Mouse (Mus musculus) erythroblast, embryonic 14.5 days (primary cell): ENCODE results near the gene Ntrk2.

Source experiments
- GATA1 ChIP-seq: IDR thresholded peaks from 2 replicates; pipeline ENCODE4 v1.6.1; 2012; ENCODE audit warnings: low read length, inconsistent platforms, mixed read lengths
- TAL1 ChIP-seq: IDR thresholded peaks from 3 replicates; pipeline ENCODE4 v1.6.1; 2012; ENCODE audit warnings: low read length, inconsistent platforms, mixed read lengths

GRCm38 (mm10) chr13:59011530-59011903 is 205.1 kb downstream of the Ntrk2 start:
- TF ChIP-seq GATA1 (no peak), TAL1 (no peak)
